Mouse (Mus musculus): ENCODE data around the gene Chic2. TPM values are rescaled to one million over a fixed set of nuclear protein-coding genes. Genes with fewer than 3 reads are reported as not detected.

The Chic2 gene
- 118 TPM for polyA plus RNA-seq (2014; fragmentation: Illumina TruSeq; extraction: RNeasy Lipid Tissue Mini Kit (QIAGEN cat#74804); ENCODE audit: low read depth, low replicate concordance)

DNA sequence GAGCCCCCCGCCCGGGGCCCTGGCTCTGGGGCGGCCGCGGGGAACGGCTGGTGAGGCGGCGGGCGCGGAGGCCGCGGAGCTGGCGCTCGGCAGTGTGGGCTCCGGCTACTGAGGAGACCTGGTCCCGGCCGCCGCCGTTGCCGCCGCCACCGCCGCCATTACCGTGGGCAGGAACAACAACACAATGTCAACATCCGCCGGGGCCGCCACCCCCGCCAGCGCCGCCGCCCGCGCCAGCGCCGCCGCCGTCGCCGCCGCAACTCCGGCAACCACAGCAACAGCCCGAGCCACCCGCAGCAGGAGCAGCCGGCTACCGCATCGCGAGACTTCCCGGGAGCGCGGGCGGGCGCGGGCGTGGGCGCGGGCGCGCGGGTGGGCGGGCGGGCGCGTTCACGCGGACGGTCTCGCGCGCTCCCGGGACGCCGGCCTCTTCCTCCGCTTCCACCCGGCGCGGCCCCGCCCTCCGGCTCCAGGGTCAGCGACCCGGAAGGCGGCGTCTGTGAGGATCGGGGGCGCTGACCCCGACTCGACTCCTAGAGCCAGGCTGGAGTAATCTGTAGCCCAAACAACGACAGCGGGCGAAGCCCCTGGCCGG is at the start of gene Chic2:
TSS of gene Chic2 (minus strand) at position 465 of the 595 bp plus-strand sequence.

GRCm38 (mm10) chr5:75075383-75075941 is 30.9 kb upstream of the Chic2 start, which contains the start of gene Gsx2:
Gene Gsx2, plus strand, starts transcription at chr5:75075601.

Other genes starting within 250 kb of the Chic2 start
- gene Gsx2, start 30.8 kb upstream of the Chic2 start, polyA plus RNA-seq (2014; fragmentation: Illumina TruSeq; extraction: RNeasy Lipid Tissue Mini Kit (QIAGEN cat#74804); ENCODE audit: low read depth, low replicate concordance), result not detected
- gene Pdgfra, start 107.5 kb upstream of the Chic2 start, polyA plus RNA-seq (2014; fragmentation: Illumina TruSeq; extraction: RNeasy Lipid Tissue Mini Kit (QIAGEN cat#74804); ENCODE audit: low read depth, low replicate concordance), result 9.3 TPM